Mouse (Mus musculus) c-Kit-positive CD71-positive TER-119-negative erythroid progenitor cells, embryonic 14.5 days (primary cell): Measurements from ENCODE around the gene Zfp488.

Source experiments
- DNase-seq: peaks from one replicate; pipeline ENCODE4 v3.0.0-alpha.2; 2013; ENCODE audit warnings: low read depth

The Zfp488 gene

GRCm38 (mm10) chr14:33978604-33979059, at the start of gene Zfp488:
TSS of gene Zfp488 (minus strand) at chr14:33978764.
- DNase-seq, result no peak

DNA sequence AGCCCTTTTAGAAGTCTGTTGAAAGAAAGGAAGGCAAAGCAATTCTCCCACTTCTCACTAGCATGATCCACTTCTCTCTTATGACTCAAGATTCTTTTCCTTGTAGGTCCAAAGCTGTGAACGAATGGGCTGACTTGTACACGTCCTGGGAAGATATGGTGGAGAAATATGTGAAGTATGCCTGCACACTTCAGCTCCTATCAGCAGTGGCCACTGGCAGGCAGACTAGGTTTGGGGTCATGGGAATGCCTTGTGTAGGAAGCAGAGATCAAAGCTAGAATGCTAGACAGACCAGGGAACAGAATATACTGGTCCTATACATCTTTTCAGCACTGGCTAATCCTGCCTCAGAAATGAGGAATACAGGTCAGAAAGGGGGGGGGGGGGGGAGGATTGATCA, 48.1 kb upstream of the Zfp488 start:
- no peak for DNase-seq

- no peak for DNase-seq
Measured at GRCm38 (mm10) chr14:34016938-34017337, 38.4 kb upstream of the Zfp488 start.

DNA sequence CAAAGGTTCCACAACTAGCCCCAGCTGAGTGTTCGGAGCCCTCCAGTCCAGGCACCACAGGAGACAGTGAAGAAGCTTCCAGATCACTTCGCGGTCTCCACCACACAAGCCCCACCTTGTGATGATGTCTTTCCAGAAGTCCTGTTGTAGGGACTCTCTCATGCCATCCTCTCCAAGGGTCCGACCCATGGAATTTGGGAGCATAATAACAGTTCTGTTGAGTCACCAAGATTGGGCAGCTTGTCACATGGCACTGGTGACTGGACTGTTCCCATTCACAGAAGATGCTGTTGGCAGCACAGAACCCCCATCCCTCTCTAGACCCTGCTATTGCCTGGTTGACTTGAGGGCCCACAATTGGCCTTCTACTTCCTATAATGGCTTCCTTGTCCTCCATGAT, 37.8 kb upstream of the Zfp488 start, which contains the start of gene Gm5460:
Gene Gm5460, plus strand, starts transcription at position 378 of the 400 bp plus-strand sequence.
- no peak for DNase-seq

DNA sequence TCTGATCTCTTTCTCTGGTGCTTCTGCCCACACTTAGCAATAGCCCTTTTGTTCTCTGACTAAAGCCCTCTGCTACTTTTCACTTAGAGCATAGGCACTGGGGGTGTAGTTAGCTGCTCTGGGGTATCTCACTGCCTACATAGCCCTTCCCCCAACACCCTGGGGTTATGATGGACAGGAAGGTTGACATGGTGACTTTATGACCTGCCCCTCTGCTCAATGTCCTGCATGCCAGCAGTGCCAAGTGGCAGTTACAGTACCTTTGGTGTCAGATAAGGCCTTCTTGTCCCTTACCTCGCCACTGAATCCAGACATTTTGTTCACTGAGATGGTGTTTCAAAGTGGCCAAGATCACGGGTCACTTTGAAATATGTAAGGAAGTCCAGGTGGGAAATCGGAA, 36.5 kb upstream of the Zfp488 start, which contains the start of gene Gm30083:
Gene Gm30083, minus strand, starts transcription at position 120 of the 400 bp plus-strand sequence.
- DNase-seq, result no peak

DNA sequence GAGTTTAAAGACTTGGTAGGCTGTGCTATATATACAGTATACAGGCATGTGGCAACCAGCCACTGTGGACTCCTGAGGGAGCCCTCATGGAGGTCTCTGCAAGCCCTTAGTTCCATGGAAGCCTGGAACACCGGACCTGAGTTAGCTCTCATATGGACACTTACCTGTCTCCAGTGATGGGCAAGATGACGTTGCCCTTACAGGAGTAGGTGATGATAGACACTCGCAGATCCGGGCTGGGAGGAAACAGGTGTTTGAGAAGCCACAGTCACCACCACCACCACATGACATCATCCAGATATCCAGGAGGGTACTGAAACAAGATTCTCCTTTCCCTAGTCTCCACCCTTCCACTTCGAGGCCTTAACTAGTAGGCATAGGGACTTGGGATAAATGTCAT, 23.8 kb upstream of the Zfp488 start:
- DNase-seq, result no peak

DNA sequence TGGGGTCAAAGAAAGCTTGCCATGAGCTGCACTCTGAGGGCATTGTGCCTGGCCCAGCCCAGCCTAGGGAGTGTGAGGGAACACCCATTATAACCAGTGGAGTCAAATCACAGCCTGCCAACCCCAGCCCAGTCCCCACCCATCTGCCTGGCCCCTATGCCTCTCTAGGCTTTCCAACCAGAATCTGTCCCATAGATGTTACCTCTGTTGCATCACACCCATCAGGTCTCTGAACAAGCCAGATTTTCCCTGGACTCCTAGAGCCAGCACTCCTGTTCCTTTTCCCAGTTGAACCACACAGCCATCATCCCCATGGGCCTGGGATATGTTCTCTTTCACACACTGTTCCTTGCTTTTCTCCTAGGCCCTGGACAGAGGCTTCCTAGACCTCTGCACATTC, 22.9 kb upstream of the Zfp488 start:
- DNase-seq, result no peak

GRCm38 (mm10) chr14:34000076-34000475, 21.5 kb upstream of the Zfp488 start:
- no peak for DNase-seq

- no peak for DNase-seq
Measured at GRCm38 (mm10) chr14:33997427-33997826, 18.9 kb upstream of the Zfp488 start.

DNA sequence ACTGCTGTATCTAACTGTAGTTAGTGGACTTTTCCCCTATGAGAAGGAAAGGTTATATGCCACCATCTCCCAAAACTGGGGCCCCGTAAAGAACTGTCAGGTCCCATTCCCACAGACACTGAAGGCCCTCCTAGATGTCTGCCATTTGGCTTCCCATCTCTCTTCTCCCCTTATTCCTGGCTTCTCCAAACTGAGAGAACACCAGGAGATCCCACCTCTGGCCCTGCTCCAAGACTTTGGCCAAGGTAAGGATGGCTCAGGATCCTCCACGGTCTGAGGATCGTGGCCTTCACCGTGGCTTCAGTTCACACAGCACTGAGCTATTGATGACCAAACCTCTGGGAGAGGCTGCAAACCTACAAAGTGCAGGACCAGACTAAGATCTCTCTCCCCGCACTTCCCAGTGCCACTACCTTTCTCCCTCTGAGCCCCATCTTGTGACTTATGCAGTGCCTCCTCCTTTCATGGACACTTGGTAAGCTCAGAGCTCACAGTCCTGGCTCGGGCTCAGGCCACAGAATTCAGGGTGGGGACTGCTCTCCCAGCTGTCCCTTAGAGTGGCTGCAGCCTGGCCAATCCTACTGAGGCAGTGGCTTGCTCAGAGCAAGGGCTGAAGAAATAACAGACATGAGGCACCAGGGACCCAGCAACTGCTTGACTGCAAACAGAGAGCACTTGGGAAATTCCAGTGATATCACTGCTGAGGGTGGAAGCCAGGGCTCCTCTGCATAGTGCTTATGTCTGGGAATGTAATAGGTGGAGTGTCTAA, 15.1 kb upstream of the Zfp488 start:
- DNase-seq, result no peak

DNA sequence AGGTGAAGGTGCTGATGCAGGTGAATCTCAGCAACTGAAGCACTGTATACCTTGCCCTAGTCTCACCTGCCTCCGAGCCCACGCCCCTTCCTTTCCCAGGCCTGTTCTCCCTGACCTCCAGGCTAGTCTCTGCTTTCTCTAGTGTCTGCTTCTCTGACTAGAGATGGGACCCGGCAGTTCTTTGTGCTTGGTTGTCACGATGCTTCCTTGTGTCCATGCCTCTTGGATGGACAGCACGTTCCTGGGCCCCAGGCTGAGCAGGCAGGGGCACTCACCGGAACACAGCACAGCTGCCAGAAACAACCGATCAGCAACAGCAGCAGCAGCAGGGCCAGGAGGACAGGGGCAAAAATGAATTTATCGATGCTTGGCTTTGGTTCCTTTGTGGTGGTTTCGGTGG, 14.5 kb upstream of the Zfp488 start:
- no peak for DNase-seq

DNA sequence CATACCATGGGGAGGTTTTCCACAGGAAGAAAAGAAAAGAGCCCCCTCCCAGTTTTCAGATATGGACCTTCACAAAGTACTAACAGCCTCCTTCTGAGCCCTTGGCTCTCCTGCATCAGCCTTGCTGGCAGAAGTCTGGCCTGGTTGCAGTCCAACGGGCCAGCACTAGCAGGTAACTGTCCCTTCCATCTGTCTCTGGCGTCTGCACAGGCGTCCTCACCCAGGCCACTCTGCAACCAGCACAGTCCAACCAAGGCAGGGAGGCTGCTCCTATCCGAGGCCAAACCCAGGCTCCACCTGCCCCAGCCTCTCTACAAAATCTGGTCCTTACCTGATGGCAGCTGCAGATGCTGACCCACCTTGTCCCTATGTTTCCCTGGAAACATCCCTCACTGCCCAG, 13.4 kb upstream of the Zfp488 start:
- no peak for DNase-seq

DNA sequence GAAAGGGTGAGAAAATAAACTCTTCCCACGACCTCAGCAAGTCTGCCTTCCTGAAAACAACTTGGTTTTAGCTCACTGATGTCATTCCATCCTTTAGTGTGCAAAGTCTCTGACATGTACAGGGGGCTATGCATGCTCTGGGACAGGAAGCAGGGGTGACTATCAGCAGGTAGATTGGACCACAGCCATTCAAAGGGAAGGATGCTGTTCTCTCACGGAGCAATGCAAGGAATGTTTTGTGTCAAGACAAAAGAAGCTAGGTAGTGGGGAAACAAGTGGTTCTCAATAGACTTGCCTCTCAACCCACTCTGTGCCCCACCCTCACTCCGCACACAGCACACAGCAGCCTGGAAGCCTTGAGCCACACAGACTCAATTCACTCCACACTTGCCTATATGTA, 10.6 kb upstream of the Zfp488 start:
- DNase-seq, result no peak

DNA sequence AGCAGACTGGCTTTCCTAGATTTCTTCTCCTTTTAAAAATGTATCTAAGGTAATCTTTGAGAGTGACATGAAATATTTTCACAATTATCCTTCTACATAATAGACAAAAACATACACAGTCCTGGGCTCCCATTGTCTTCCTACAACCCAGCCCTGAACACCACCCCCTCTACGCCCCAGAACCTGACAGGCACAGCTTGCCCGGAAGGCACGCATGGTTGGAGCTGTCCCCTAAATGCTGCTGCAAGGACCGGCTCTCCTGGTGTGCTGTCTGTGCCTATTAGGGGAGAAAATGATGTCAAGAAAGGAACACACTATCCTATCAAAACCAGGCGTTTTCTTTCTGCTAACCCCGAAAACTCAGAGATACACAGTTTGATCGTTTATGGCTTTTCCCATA, 816 bp downstream of the Zfp488 start:
- no peak for DNase-seq

GRCm38 (mm10) chr14:33974752-33975151, 3.8 kb downstream of the Zfp488 start:
- no peak for DNase-seq

DNA sequence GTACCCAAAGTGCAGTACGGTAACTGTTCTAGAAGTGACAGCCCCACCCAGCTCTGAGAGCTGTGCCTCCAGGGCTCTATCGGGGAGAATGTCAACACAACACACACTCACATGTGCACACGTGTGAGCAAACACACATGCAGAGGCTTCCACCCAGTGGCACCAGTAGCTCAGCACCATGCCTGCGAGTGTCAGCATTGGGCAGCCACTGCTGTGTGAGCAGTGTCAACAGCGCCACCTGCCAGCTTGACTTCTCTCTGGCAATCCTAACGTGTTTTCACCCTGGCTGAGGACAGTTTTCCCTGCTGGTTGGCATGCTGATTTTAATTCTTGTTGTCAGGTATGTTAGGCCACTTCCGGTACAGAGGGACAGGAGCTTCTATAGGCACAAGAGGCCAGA, 5.9 kb downstream of the Zfp488 start:
- DNase-seq, result no peak

DNA sequence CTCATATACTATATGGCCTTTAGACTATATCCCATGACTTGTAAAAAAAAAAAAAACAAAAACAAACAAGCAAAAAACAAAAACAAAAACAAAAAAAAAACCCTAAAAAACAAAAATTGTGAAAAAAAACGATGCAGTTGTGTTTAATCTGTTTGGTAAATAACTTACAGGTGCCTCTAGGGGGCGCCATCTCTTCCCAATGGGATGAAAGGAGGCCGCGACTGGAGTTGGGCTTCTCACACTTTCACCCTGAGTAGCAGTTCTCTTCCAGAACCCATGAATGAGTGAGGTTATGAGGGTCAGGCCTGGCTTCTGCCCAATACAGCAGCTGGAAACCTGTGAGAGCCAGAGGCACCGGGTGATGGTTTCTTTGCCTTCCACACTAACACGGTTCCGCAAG, 12.9 kb downstream of the Zfp488 start:
- DNase-seq, result no peak

GRCm38 (mm10) chr14:33959341-33959740, 19.2 kb downstream of the Zfp488 start:
- peak; percentile 2 for DNase-seq

DNA sequence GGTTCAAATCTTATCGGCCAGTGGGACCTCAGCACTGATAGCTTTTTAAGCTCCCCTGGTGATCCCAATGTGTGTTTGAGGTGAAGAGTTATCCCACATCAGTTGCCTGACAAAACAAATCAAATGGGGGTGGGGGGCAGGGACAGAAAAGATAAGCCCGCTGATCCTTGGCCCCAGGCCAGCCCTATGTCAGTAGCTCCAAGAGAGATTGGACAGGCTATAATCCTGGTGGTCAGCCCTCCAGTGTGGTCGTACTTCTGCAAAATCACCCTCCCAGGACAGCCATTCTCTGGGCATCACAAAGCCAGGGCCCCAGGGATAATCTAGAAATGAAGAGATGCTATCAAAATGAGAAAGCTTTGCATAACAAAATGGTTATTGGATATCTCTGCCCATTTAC, 19.7 kb downstream of the Zfp488 start:
- no peak for DNase-seq

DNA sequence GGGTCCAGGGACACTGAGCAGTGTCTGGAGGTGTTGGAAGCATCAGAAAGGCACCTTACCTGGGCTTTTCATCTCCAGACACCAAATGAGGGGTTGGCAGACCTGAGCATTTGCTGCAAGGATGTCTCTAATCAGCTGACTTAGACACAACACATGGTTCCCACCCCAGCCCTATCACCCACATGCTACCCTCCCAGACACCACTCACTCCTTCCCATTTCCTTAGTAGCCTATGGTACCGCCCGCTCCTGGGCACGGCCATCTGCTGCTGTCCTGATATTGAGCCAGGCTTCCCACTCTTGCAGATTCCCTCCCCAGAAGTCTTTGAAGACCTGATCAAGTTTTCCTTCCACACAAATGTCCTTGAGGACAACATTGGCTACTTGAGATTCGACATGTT, 20.4 kb downstream of the Zfp488 start:
- no peak for DNase-seq

- DNase-seq, result no peak
Measured at GRCm38 (mm10) chr14:33956055-33956454, 22.5 kb downstream of the Zfp488 start.

DNA sequence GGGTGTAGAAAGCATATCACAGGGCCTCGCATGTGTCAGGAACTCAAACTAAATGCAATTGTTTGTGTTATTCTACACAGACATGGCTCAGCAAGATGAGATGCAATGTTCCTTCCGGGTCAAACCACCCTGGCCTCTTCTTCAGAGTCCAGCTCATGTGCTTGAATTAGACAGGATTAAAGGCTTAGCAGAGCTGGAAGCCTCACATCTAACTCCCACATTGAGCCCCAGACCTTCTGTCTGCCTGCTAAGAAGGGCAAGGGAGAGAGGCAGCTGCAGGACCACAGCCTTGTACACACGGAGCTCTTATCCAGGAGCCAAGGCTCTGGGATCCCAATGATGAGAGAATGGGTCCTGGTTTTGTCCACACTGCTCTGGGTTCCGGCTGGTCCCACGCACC, 24.8 kb downstream of the Zfp488 start, which contains the start of gene Rbp3:
Gene Rbp3, plus strand, starts transcription at position 243 of the 400 bp plus-strand sequence.
- DNase-seq, result no peak

- no peak for DNase-seq
Measured at GRCm38 (mm10) chr14:33952233-33952981, 26.2 kb downstream of the Zfp488 start.
